Mouse (Mus musculus) embryonic fibroblast, embryonic 13.5 days (primary cell): ENCODE data around the gene Gosr1. TPM values are rescaled to one million over a fixed set of nuclear protein-coding genes. Genes with fewer than 3 reads are reported as not detected.
"Not testable (repeated sequence)": the region's sequence is repeated elsewhere in the genome, so short reads cannot be mapped to it uniquely, and the experiment has no call there.

Experiments
- H3K27ac ChIP-seq: 2 replicates; pipeline ENCODE4 v1.5.1; 2012; ENCODE audit warnings: low read length, control low read depth, inconsistent platforms; ENCODE audit not compliant: insufficient read depth
- H3K4me1 ChIP-seq: 2 replicates; pipeline ENCODE4 v1.6.1; 2011; ENCODE audit warnings: low read length; ENCODE audit not compliant: control insufficient read depth, insufficient read depth
- H3K4me3 ChIP-seq: 2 replicates; pipeline ENCODE4 v1.5.1; 2011; ENCODE audit warnings: mild to moderate bottlenecking, control low read depth, low read length; ENCODE audit not compliant: insufficient read depth
- CTCF ChIP-seq: IDR thresholded peaks from 2 replicates; pipeline ENCODE4 v1.5.1; 2011; ENCODE audit warnings: mild to moderate bottlenecking, control low read depth, low read length, moderate library complexity, borderline replicate concordance; ENCODE audit not compliant: insufficient read depth
- POLR2A ChIP-seq: IDR thresholded peaks from 2 replicates; pipeline ENCODE4 v1.6.1; 2011; ENCODE audit warnings: low read depth, mild to moderate bottlenecking, control low read depth, low read length, moderate library complexity
- polyA plus RNA-seq: library from polyadenylated mRNA; stranded (reverse); fragments of >200 nt; gene quantifications from 2 replicates; pipeline ENCODE4 v1.2.4, GENCODE M21; 2011; ENCODE audit warnings: low read depth; ENCODE audit not compliant: missing spikeins, insufficient read length

Gene Gosr1
- polyA plus RNA-seq, 1 experiment, result 38.3 TPM

DNA sequence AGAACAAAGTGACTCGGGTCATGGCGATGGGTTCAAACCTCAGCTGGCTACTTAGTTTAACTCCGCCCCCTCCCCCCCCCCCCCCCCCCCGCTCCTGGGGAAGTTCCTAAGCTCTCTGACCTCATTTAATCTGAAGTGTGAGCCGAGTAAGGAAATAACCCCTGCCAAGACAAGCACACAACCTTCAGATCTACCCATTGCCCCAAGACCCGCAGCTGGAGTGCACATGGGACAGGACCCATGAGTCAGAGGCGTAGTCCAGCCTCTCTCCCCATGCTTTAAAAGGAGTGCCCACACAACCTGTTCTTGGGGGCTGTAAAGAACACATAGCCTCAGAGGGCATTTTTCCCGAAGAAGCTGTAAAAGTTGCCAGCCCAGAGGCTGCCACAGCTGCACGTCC, 63.8 kb downstream of the Gosr1 start:
- peaks cover 2% of the 10 kb centered on the region; the same call in 1 of the 2 replicates for H3K4me1 ChIP-seq
- H3K27ac ChIP-seq, result no peak overlapping the region
- TF ChIP-seq POLR2A (no peak), CTCF (no peak)
- H3K4me3 ChIP-seq, result no peak overlapping the region

GRCm38 (mm10) chr11:76695810-76696209, 67.6 kb downstream of the Gosr1 start:
- H3K4me3 ChIP-seq, result no peak overlapping the region
- TF ChIP-seq CTCF (no peak), POLR2A (no peak)

DNA sequence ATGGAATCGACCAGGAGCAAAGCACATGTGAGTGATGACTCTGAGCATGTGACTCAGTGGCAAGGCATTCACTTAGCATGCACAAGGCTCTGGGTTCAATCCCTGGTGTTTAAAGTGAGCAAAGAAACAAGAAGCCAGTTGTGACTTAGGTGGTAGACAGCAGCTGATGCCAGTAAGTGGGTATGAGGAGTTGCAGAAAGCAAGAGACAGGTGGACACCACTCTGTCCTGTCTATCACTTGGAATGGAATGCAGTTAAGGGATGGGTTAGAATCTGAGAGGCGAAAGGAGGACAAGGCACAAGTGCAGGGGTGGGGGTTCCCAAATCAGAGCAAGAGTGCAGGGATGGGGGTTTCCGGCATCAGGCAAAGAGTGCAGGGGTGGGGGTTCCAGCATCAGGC, 71.3 kb downstream of the Gosr1 start:
- Histone ChIP-seq H3K4me3 (no peak overlapping the region), H3K4me1 (peaks cover 2% of the 10 kb centered on the region; the same call in 1 of the 2 replicates), H3K27ac (no peak overlapping the region)
- TF ChIP-seq POLR2A, result no peak
- no peak for TF ChIP-seq CTCF

More at GRCm38 (mm10) chr11:76695810-76696209, 67.6 kb downstream of the Gosr1 start:
- no peak overlapping the region for H3K27ac ChIP-seq
- H3K4me1 ChIP-seq, result peaks cover 4% of the 10 kb centered on the region

- Histone ChIP-seq H3K4me3 (no peak overlapping the region), H3K4me1 (0 out of 2 replicates have a peak, but pooled peaks cover 3% of the 10 kb centered on the region), H3K27ac (no peak overlapping the region)
- TF ChIP-seq POLR2A, result no peak
- no peak for TF ChIP-seq CTCF
Observed at GRCm38 (mm10) chr11:76685604-76686003, 77.8 kb downstream of the Gosr1 start.

- not testable (repeated sequence) for H3K4me1 ChIP-seq, H3K4me3 ChIP-seq, H3K27ac ChIP-seq
Observed at GRCm38 (mm10) chr11:76679508-76679907, 83.9 kb downstream of the Gosr1 start, which contains the start of gene Trarg1. Gene Trarg1, plus strand, starts transcription at chr11:76679808.

Other genes with a start within 250 kb of the Gosr1 start
- gene Abr, start 141.3 kb downstream of the Gosr1 start, polyA plus RNA-seq, result 23.1 and 23.7 TPM in 2 replicates
- gene Bhlha9, start 91.1 kb downstream of the Gosr1 start, polyA plus RNA-seq, result not detected in 2 replicates
- gene Trarg1, start 83.8 kb downstream of the Gosr1 start, polyA plus RNA-seq, result not detected in 2 replicates
- gene Cpd, start 83.4 kb upstream of the Gosr1 start, polyA plus RNA-seq, result 55.1 and 57.7 TPM in 2 replicates
- gene Tmigd1, start 138.6 kb upstream of the Gosr1 start, polyA plus RNA-seq, result not detected in 2 replicates
- 67.2 and 97.3 TPM in 2 replicates for gene Blmh, start 161.2 kb upstream of the Gosr1 start, polyA plus RNA-seq
- gene Slc6a4, start 235.0 kb upstream of the Gosr1 start, polyA plus RNA-seq, result 0.23 TPM in 1 of 2 replicates, not detected in the other